Mouse (Mus musculus) bone marrow, adult 2 months (tissue): ENCODE data around the gene Acot11.

Experiments
- CTCF ChIP-seq: fragments of 200-500 bp; IDR thresholded peaks from 2 replicates; pipeline ENCODE4 v1.5.1; 2011; ENCODE audit warnings: low read length, control low read depth; ENCODE audit not compliant: control insufficient read depth, insufficient read depth
- POLR2A ChIP-seq: fragments of 200-500 bp; IDR thresholded peaks from 2 replicates; pipeline ENCODE4 v1.6.1; 2011; ENCODE audit warnings: low read depth, mild to moderate bottlenecking, control low read depth, low read length, borderline replicate concordance; ENCODE audit not compliant: control insufficient read depth

GRCm38 (mm10) chr4:106815396-106816324 lies 10.9 kb upstream of the Acot11 start:
- no peak for TF ChIP-seq CTCF
- no peak for TF ChIP-seq POLR2A
